Comparison of ENCODE assay signal across 14 mouse cellular contexts in the genomic region with DNA sequence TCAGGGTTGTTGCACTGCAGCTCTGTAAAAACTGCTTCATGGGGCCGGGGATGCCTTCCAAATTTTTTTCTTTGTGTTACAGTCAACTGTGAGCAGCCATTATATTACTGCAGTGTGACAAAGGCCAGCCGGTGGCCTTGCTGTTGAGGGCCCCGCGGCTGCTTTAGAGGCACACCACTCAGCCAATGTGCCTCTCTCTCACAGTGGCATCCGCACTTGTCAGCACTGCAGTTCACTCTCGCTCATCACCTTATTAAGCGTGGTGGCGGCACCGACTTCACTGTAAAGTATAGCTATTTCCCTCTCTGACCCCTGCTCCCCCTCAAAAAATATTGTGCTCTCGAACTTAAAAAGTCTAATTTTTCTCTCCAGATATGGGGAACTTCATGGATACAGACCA.
"Had no signal": no experiment of that assay in that cellular context is flagged by ENCODE, and none has a peak within 500 bp of the region (broad histone marks: within the 10 kb centered on the region; RNA-seq: fewer than 3 reads in every experiment).

No protein-coding gene starts in this region.

- H3K27me3 ChIP-seq: liver, embryonic 12.5 days; lung, embryonic 15.5 days; midbrain, embryonic 12.5 days; neural tube, embryonic 13.5 days; stomach, embryonic 15.5 days had no signal

- H3K4me3 ChIP-seq: left cerebral cortex, adult 2 months; limb, embryonic 15.5 days; liver, embryonic 12.5 days; lung, embryonic 15.5 days; midbrain, embryonic 12.5 days; neural tube, embryonic 13.5 days; stomach, embryonic 15.5 days had no signal

- DNase-seq: kidney, postnatal 25 days; lung, postnatal 14 days; retina, postnatal 1 day; right cerebral cortex, postnatal 14 days; thymus, adult 2 months; thymus, postnatal 25 days had no signal

- H3K4me1 ChIP-seq: liver, embryonic 12.5 days; lung, embryonic 15.5 days; stomach, embryonic 15.5 days had no signal

- H3K4me2 ChIP-seq: limb, embryonic 15.5 days; liver, embryonic 12.5 days; lung, embryonic 15.5 days; midbrain, embryonic 12.5 days; neural tube, embryonic 13.5 days; stomach, embryonic 15.5 days had no signal

- H3K9me3 ChIP-seq: limb, embryonic 15.5 days; liver, embryonic 12.5 days; lung, embryonic 15.5 days; midbrain, embryonic 12.5 days; neural tube, embryonic 13.5 days; stomach, embryonic 15.5 days had no signal

- H3K9ac ChIP-seq: limb, embryonic 15.5 days; liver, embryonic 12.5 days; lung, embryonic 15.5 days; midbrain, embryonic 12.5 days; neural tube, embryonic 13.5 days; stomach, embryonic 15.5 days had no signal

- H3K36me3 ChIP-seq: limb, embryonic 15.5 days; liver, embryonic 12.5 days; lung, embryonic 15.5 days; midbrain, embryonic 12.5 days; neural tube, embryonic 13.5 days; stomach, embryonic 15.5 days had no signal

- ATAC-seq: liver, embryonic 12.5 days; midbrain, embryonic 16.5 days had no signal

- H3K27ac ChIP-seq: left cerebral cortex, adult 2 months; limb, embryonic 15.5 days; liver, embryonic 12.5 days; lung, embryonic 15.5 days; midbrain, embryonic 12.5 days; neural tube, embryonic 13.5 days; stomach, embryonic 15.5 days had no signal
